Mouse (Mus musculus) liver, adult 2 months (tissue): ENCODE data around the gene Gm45716.

Experiments
- CTCF ChIP-seq: fragments of 200-500 bp; IDR thresholded peaks from 2 replicates; pipeline ENCODE4 v1.5.1; 2011; ENCODE audit warnings: low read depth, low read length, control low read depth
- POLR2A ChIP-seq: fragments of 200-500 bp; IDR thresholded peaks from 2 replicates; pipeline ENCODE4 v1.6.1; 2011; ENCODE audit warnings: low read length, control low read depth; ENCODE audit not compliant: insufficient read depth; ENCODE audit errors: extremely low read depth

GRCm38 (mm10) chr11:90220750-90221149 lies 33.3 kb downstream of the Gm45716 start:
- TF ChIP-seq POLR2A = no peak
- no peak for TF ChIP-seq CTCF
